Mouse (Mus musculus) heart, postnatal 36 days (tissue): Measurements from ENCODE around the gene Hoxb4. TPM values are rescaled to one million over a fixed set of nuclear protein-coding genes. Genes with fewer than 3 reads are reported as not detected.

Experiments
- DNase-seq, 2 experiments: peaks; one replicate each; pipeline ENCODE4 v3.0.0; 2021 to 2022
- intact Hi-C: fragments of 180-260 bp; cut with DNase I; formaldehyde crosslinking; loops from one replicate; pipeline ENCODE4 v1.15.1; 2025
- microRNA-seq, 2 experiments: library from miRNA; unstranded; fragments of <30 nt; microRNA quantifications; one replicate each; pipeline ENCODE4 v1.2.0; 2021; ENCODE audit warnings: borderline number of aligned reads in 2 of 2
- total RNA-seq, 2 experiments: library from RNA; stranded (reverse); gene quantifications; 2 replicates each; pipeline ENCODE4 v1.2.3; 2021

Gene Hoxb4
- total RNA-seq, 2 experiments from 2014 or later = 0.51 to 0.53 TPM

GRCm38 (mm10) chr11:96366092-96367041 lies 48.3 kb downstream of the Hoxb4 start:
- intact Hi-C loops = loop anchor here (5.0 kb wide), 1 partner anchor 41 kb away; no protein-coding TSS in a partner anchor

DNA sequence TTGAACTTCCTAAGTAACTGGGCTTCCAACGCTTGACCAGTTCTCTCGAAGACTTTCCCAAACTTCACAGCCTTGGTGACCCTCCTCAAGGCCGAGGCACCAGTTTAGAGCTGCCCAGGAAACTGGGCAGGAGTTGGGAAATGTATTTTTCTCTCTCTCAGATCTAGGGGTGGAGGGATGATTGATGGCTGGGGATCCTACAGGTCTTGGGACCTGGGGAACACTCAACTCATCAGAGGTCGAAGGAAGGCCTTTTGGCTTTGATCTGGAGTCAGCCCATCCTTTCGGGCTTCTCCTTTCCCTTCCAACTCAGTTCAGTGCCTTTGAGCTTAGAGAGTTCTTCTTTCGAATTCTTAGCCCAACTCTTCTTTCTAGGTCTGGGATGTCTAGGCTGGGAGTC lies 49.1 kb downstream of the Hoxb4 start:
- no peak for DNase-seq
- intact Hi-C loops = loop anchor here (5.0 kb wide), 1 partner anchor 40 kb away; no protein-coding TSS in a partner anchor

More at GRCm38 (mm10) chr11:96366092-96367041, 48.3 kb downstream of the Hoxb4 start:
- no peak for DNase-seq

GRCm38 (mm10) chr11:96368686-96369085 lies 50.6 kb downstream of the Hoxb4 start:
- intact Hi-C loops = loop anchor here (5.0 kb wide), 1 partner anchor 39 kb away; no protein-coding TSS in a partner anchor
- DNase-seq = no peak

DNA sequence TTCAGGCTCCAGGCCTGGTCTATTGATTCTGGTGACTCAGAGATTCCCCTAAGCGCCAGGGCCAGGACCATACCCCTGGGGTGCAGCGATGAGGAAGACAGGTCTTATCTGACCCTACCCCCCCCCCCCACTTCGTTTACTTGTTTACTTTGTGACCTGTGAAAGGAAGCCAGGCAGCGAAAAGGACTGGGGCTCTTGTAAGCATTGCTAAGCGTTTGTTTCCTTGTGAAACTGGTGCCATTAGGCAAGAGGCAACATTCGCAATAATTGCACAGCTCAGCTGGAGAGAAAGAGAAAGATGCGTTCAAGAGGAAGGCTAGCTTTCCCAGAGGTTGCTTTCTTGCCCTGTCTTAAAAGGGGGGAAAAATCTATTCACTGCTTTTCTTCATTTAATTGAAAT lies 51.1 kb downstream of the Hoxb4 start:
- intact Hi-C loops = loop anchor here (5.0 kb wide), 1 partner anchor 38 kb away; no protein-coding TSS in a partner anchor
- no peak for DNase-seq

Small RNA genes lying within 50 kb of the gene (microRNA-seq; reads per million reads assigned to microRNA genes)
- 1,852 to 2,459 reads per million in 2 experiments for gene Mir10a

Other genes starting within 250 kb of the Hoxb4 start
- 1,000 to 10,000 TPM; 3,285 to 3,604 TPM for gene Atp5g1, start 242.6 kb upstream of the Hoxb4 start, total RNA-seq
- gene Calcoco2, start 206.3 kb upstream of the Hoxb4 start, total RNA-seq = not detected
- gene Ttll6, start 184.5 kb upstream of the Hoxb4 start, total RNA-seq = not detected
- gene Hoxb13, start 124.0 kb upstream of the Hoxb4 start, total RNA-seq = not detected
- gene Hoxb9, start 46.8 kb upstream of the Hoxb4 start, total RNA-seq = not detected
- gene Hoxb8, start 36.4 kb upstream of the Hoxb4 start, total RNA-seq = not detected
- gene Hoxb7, start 31.6 kb upstream of the Hoxb4 start, total RNA-seq = not detected
- gene Hoxb6, start 25.8 kb upstream of the Hoxb4 start, total RNA-seq = not detected
- under 1 TPM; 0.19 to 0.22 TPM for gene Hoxb5, start 14.9 kb upstream of the Hoxb4 start, total RNA-seq
- gene Hoxb3, start 5.1 kb downstream of the Hoxb4 start, total RNA-seq = under 1 TPM; 0.42 to 0.68 TPM
- gene Hoxb2, start 32.3 kb downstream of the Hoxb4 start, total RNA-seq = 1 to 10 TPM in 1 of 2 experiments, under 1 TPM in 1; 0.51 to 1.1 TPM
- gene Hoxb1, start 47.5 kb downstream of the Hoxb4 start, total RNA-seq = not detected
- under 1 TPM in 1 of 2 experiments, not detected in 1; 0.30 TPM for gene Skap1, start 146.3 kb downstream of the Hoxb4 start, total RNA-seq